Mouse (Mus musculus): ENCODE results near the gene Gm43552. TPM values are rescaled to one million over a fixed set of nuclear protein-coding genes. Genes with fewer than 3 reads are reported as not detected.

The Gm43552 gene
- polyA plus RNA-seq, 1 experiment = not detected

- no peaks in the 10 kb centered on the region for H3K36me3 ChIP-seq (ENCODE audit: control insufficient read depth, insufficient read depth)
- no peak overlapping the region for H3K4me3 ChIP-seq
- H3K27me3 ChIP-seq (ENCODE audit: control insufficient read depth, insufficient read depth, insufficient read length) = no peaks in the 10 kb centered on the region
- TF ChIP-seq POLR2AphosphoS2 (IDR thresholded peaks at IDR 0.05; ENCODE audit: insufficient read length, low read depth) = no peak
- TF ChIP-seq USF1 (IDR thresholded peaks at IDR 0.05; ENCODE audit: low read depth) = no peak
- TF ChIP-seq MYOD1 (IDR thresholded peaks at IDR 0.05; ENCODE audit: control insufficient read depth in 1 of 3, insufficient read length in 2 of 3, low read depth in 2 of 3) = no peak
- peak overlapping the region; percentile 53 for H3K4me2 ChIP-seq (ENCODE audit: low read depth)
- no peaks in the 10 kb centered on the region for H3K79me2 ChIP-seq (ENCODE audit: control insufficient read depth, insufficient read depth)
- no peak overlapping the region for H3ac ChIP-seq (ENCODE audit: control insufficient read depth, insufficient read length)
These were observed 37.9 kb downstream of the Gm43552 start for GRCm38 (mm10) chr5:65454771-65455170.

- peaks cover 4% of the 10 kb centered on the region for H3K36me3 ChIP-seq (ENCODE audit: control insufficient read depth, insufficient read depth)
- no peaks in the 10 kb centered on the region for H3K79me2 ChIP-seq (ENCODE audit: control insufficient read depth, insufficient read depth)
- no peak overlapping the region for H3K4me3 ChIP-seq
- no peak overlapping the region for H3ac ChIP-seq (ENCODE audit: control insufficient read depth, insufficient read length)
- H3K4me2 ChIP-seq (ENCODE audit: low read depth) = no peak overlapping the region
- H3K27me3 ChIP-seq (ENCODE audit: control insufficient read depth, insufficient read depth, insufficient read length) = no peaks in the 10 kb centered on the region
- TF ChIP-seq MAX (IDR thresholded peaks at IDR 0.05; ENCODE audit: low read depth) = no peak
- TF ChIP-seq TCF3 (IDR thresholded peaks at IDR 0.05; ENCODE audit: insufficient read length, low read depth) = no peak
- TF ChIP-seq POLR2A (IDR thresholded peaks at IDR 0.05; ENCODE audit: insufficient read length, low read depth) = no peak
- TF ChIP-seq REST (IDR thresholded peaks at IDR 0.05; ENCODE audit: insufficient read depth, insufficient read length) = no peak
- no peak for TF ChIP-seq MYOD1 (IDR thresholded peaks at IDR 0.05; ENCODE audit: control insufficient read depth in 1 of 3, insufficient read length in 2 of 3, low read depth in 2 of 3)
- TF ChIP-seq SRF (IDR thresholded peaks at IDR 0.05; ENCODE audit: control insufficient read depth, insufficient read length, low read depth) = no peak
These were observed 43.7 kb downstream of the Gm43552 start for GRCm38 (mm10) chr5:65448941-65449340.

- Histone ChIP-seq H3K4me3 (no peak overlapping the region), H3K4me2 (ENCODE audit: low read depth) (no peak overlapping the region), H3K36me3 (ENCODE audit: control insufficient read depth, insufficient read depth) (peaks cover 4% of the 10 kb centered on the region), H3K27me3 (ENCODE audit: control insufficient read depth, insufficient read depth, insufficient read length) (no peaks in the 10 kb centered on the region), H3ac (ENCODE audit: control insufficient read depth, insufficient read length) (no peak overlapping the region), H3K79me2 (ENCODE audit: control insufficient read depth, insufficient read depth) (no peaks in the 10 kb centered on the region)
- TF ChIP-seq CEBPB (IDR thresholded peaks at IDR 0.05; ENCODE audit: insufficient read depth, poor library complexity, severe bottlenecking) = no peak
- TF ChIP-seq POLR2AphosphoS2 (IDR thresholded peaks at IDR 0.05; ENCODE audit: insufficient read length, low read depth) = no peak
- TF ChIP-seq MYOG (IDR thresholded peaks at IDR 0.05; ENCODE audit: control insufficient read depth in 1 of 3, insufficient read depth in 1 of 3, insufficient read length in 2 of 3, low read depth in 2 of 3) = no peak
- no peak for TF ChIP-seq USF1 (IDR thresholded peaks at IDR 0.05; ENCODE audit: low read depth)
- no peak for TF ChIP-seq MAX (IDR thresholded peaks at IDR 0.05; ENCODE audit: low read depth)
- TF ChIP-seq POLR2A (IDR thresholded peaks at IDR 0.05; ENCODE audit: insufficient read length, low read depth) = no peak
- TF ChIP-seq E2F4 (IDR thresholded peaks at IDR 0.05; ENCODE audit: insufficient read depth) = no peak
- no peak for TF ChIP-seq TCF3 (IDR thresholded peaks at IDR 0.05; ENCODE audit: insufficient read length, low read depth)
- TF ChIP-seq SRF (IDR thresholded peaks at IDR 0.05; ENCODE audit: control insufficient read depth, insufficient read length, low read depth) = no peak
- TF ChIP-seq REST (IDR thresholded peaks at IDR 0.05; ENCODE audit: insufficient read depth, insufficient read length) = no peak
- no peak for TF ChIP-seq MYOD1 (IDR thresholded peaks at IDR 0.05; ENCODE audit: control insufficient read depth in 1 of 3, insufficient read length in 2 of 3, low read depth in 2 of 3)
- TF ChIP-seq TCF12 (IDR thresholded peaks at IDR 0.05; ENCODE audit: insufficient read depth, poor library complexity, severe bottlenecking) = no peak
These were observed 44.8 kb downstream of the Gm43552 start for GRCm38 (mm10) chr5:65447826-65448225.

GRCm38 (mm10) chr5:65446756-65447155, 45.9 kb downstream of the Gm43552 start:
- Histone ChIP-seq H3K79me2 (ENCODE audit: control insufficient read depth, insufficient read depth) (no peaks in the 10 kb centered on the region), H3ac (ENCODE audit: control insufficient read depth, insufficient read length) (no peak overlapping the region), H3K36me3 (ENCODE audit: control insufficient read depth, insufficient read depth) (peaks cover 4% of the 10 kb centered on the region), H3K4me3 (no peak overlapping the region), H3K27me3 (ENCODE audit: control insufficient read depth, insufficient read depth, insufficient read length) (no peaks in the 10 kb centered on the region), H3K4me2 (ENCODE audit: low read depth) (no peak overlapping the region)
- no peak for TF ChIP-seq E2F4 (IDR thresholded peaks at IDR 0.05; ENCODE audit: insufficient read depth)
- TF ChIP-seq MYOG (IDR thresholded peaks at IDR 0.05; ENCODE audit: control insufficient read depth in 1 of 3, insufficient read depth in 1 of 3, insufficient read length in 2 of 3, low read depth in 2 of 3) = no peak
- no peak for TF ChIP-seq MYOD1 (IDR thresholded peaks at IDR 0.05; ENCODE audit: control insufficient read depth in 1 of 3, insufficient read length in 2 of 3, low read depth in 2 of 3)
- TF ChIP-seq POLR2A (IDR thresholded peaks at IDR 0.05; ENCODE audit: insufficient read length, low read depth) = no peak
- TF ChIP-seq CEBPB (IDR thresholded peaks at IDR 0.05; ENCODE audit: insufficient read depth, poor library complexity, severe bottlenecking) = no peak
- no peak for TF ChIP-seq SRF (IDR thresholded peaks at IDR 0.05; ENCODE audit: control insufficient read depth, insufficient read length, low read depth)
- no peak for TF ChIP-seq POLR2AphosphoS2 (IDR thresholded peaks at IDR 0.05; ENCODE audit: insufficient read length, low read depth)
- TF ChIP-seq USF1 (IDR thresholded peaks at IDR 0.05; ENCODE audit: low read depth) = no peak
- TF ChIP-seq TCF3 (IDR thresholded peaks at IDR 0.05; ENCODE audit: insufficient read length, low read depth) = no peak

GRCm38 (mm10) chr5:65444981-65445380, 47.7 kb downstream of the Gm43552 start:
- Histone ChIP-seq H3ac (ENCODE audit: control insufficient read depth, insufficient read length) (no peak overlapping the region), H3K79me2 (ENCODE audit: control insufficient read depth, insufficient read depth) (no peaks in the 10 kb centered on the region), H3K4me2 (ENCODE audit: low read depth) (no peak overlapping the region), H3K27me3 (ENCODE audit: control insufficient read depth, insufficient read depth, insufficient read length) (no peaks in the 10 kb centered on the region), H3K4me3 (no peak overlapping the region), H3K36me3 (ENCODE audit: control insufficient read depth, insufficient read depth) (peaks cover 4% of the 10 kb centered on the region)
- TF ChIP-seq USF1 (IDR thresholded peaks at IDR 0.05; ENCODE audit: low read depth) (no peak), SRF (IDR thresholded peaks at IDR 0.05; ENCODE audit: control insufficient read depth, insufficient read length, low read depth) (no peak), CEBPB (IDR thresholded peaks at IDR 0.05; ENCODE audit: insufficient read depth, poor library complexity, severe bottlenecking) (no peak), REST (IDR thresholded peaks at IDR 0.05; ENCODE audit: insufficient read depth, insufficient read length) (no peak), POLR2A (IDR thresholded peaks at IDR 0.05; ENCODE audit: insufficient read length, low read depth) (no peak), POLR2AphosphoS2 (IDR thresholded peaks at IDR 0.05; ENCODE audit: insufficient read length, low read depth) (no peak), MYOD1 (IDR thresholded peaks at IDR 0.05; ENCODE audit: control insufficient read depth in 1 of 3, insufficient read length in 2 of 3, low read depth in 2 of 3) (no peak), TCF12 (IDR thresholded peaks at IDR 0.05; ENCODE audit: insufficient read depth, poor library complexity, severe bottlenecking) (no peak), E2F4 (IDR thresholded peaks at IDR 0.05; ENCODE audit: insufficient read depth) (no peak), MAX (IDR thresholded peaks at IDR 0.05; ENCODE audit: low read depth) (no peak)
